Mouse (Mus musculus) embryo, embryonic 9.5 days (tissue): ENCODE data around the gene Cdh5.
"Not testable (repeated sequence)": the region's sequence is repeated elsewhere in the genome, so short reads cannot be mapped to it uniquely, and the experiment has no call there.

Experiments used
- DNase-seq: peaks from one replicate; pipeline ENCODE4 v3.0.0-alpha.2; 2017; ENCODE audit errors: extremely low spot score

Cdh5 gene

GRCm38 (mm10) chr8:104101415-104101814 lies at the start of gene Cdh5:
TSS of gene Cdh5 (plus strand) at chr8:104101625.
- no peak for DNase-seq

DNA sequence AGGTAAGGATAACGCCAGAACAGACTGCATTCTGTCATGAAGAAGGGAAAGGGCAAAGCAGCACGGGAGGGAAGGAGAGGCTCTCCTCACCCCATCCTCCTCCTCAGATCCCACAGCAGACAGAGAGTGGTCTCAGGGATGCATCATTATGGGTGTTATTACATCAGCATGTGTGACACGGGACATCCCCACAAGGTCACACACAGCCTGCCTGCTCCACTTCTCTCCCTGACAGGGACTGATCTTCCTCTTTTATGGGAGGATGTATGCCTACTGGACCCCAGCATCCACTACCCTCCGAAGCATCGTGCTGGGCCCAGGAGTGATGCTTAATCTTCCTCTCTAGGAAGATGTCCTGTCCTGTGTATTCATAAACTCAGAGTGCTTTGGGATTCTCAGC lies 41.5 kb upstream of the Cdh5 start:
- DNase-seq = no peak

GRCm38 (mm10) chr8:104060446-104060845 lies 41.0 kb upstream of the Cdh5 start:
- no peak for DNase-seq

- no peak for DNase-seq
Observed at GRCm38 (mm10) chr8:104061048-104061988, 40.1 kb upstream of the Cdh5 start.

DNA sequence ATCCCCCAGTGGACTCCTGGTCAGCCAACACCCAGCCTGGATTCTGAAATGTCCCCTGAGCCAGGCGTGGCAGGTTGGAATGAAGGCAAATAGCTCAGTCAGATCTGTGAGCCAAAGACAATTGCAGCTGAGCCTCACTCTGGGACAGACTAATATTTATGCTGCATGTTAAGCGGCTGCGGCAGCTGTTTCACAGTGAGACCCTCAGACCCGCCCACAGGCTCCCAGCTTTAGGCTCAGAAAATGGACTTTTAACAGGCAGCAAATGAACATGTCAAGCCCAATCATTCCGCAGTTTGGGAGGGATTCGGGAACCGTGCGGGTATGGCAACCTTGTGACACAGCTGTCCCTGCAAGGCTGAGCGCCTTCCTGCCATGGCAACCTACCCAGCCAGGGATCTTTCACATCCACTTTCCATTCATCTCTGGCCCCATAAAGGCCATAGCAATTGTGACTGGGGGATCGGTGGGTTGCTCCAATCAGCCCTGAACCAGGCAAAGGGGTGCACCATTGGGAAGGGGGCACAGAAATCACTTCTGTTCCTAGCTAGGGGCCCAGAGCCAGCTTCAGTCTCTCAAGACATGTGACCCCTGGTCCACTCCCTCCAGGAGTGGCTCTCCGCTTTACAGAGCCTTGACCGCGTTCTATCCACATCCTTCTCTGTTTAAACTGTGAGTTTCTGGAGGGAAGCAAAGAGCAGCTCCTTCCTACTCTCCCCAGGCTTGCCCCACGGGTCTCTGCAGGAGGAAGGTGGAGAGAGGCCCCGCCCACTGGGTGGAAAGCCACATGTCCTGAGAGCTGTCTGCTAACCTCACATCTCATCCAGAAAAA lies 39.2 kb upstream of the Cdh5 start:
- DNase-seq = no peak

- no peak for DNase-seq
Observed at GRCm38 (mm10) chr8:104065223-104065622, 36.2 kb upstream of the Cdh5 start.

DNA sequence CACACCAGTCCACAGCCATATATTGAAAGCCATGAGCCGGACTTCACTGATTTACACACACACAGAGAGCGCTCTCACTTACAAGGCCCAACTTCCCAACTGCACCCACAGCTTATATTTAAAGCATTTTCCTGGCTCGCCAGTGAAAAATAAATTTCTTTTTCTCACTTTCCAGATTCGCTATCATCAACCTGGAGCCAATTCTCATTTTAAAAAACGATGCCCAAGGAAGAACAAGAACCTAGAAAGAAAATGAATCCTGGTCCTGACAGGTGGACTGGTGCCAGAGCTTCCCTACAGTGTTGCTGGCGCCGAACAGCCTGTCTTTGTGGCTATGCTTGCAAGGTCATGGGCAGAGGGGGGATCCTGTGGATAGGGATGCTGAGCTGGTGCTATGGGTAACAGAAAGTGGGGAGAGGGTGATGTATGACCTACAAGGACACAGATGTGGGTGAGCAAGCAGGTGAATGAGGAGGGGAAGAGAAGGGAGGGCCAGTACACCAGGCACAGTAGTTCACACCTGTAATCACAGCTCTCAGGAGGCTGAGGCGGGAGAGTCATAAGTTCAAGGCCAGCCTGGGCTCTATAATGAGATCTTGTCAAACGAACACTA lies 35.4 kb upstream of the Cdh5 start:
- no peak for DNase-seq

DNA sequence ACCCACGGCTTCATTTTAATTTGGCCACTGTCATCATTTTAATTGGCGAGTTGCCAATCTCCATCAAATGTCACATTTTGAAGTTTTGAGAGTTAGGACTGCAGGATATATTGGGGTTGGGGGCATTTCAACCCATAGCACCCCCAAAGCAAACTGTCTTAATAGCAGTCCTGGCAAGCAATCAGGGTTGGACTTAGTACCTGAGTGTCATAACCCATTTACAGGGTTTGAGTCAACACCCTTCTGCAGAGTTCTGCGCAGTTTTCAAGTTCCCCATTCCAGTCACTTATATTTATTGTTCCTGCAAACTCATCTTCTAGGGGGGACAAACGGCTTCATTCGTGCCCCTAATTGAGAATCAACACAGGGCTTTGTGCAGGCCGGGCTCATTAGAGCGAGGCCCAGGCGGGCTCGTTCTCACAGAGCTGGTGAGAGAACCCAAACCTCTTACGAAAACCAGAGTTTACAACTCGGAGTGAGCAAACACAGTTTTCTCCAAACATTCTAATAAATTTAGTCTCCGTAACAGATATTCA lies 34.0 kb upstream of the Cdh5 start:
- no peak for DNase-seq

- DNase-seq = no peak
Observed at GRCm38 (mm10) chr8:104068421-104069035, 32.9 kb upstream of the Cdh5 start.

DNA sequence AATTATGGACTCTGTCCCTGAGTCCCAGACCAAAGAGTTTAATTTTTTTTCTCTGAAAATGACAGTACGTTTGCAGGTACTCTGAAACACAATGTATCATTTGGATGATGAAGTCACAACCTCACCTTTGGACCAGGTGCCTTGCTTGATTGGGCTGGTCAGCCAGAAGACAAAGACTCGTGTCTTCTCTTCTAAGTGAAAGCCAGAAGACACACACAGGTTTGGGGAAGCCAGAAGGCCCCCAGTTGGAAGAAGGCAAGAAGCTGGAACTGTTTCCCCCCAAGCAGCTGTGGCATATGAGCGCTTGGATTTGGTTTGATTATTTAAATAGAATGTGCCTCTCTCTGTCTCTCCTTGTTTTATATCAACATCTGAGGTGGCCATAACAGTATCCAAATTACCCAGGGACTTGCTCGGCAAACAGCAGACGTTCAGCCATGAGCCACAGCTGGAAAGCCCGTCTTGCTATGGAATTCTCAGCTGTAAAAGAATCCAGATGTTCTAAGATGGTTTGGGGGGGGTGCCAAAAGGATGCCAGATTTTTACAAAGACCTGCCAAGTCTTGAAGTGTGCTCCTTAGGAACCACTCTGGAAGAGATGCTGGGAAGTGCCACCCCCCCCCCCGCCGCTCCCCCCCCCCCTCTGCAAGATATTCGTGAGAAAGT lies 31.1 kb upstream of the Cdh5 start:
- not testable (repeated sequence) for DNase-seq

GRCm38 (mm10) chr8:104070949-104071348 lies 30.5 kb upstream of the Cdh5 start:
- no peak for DNase-seq

- no peak for DNase-seq
Observed at GRCm38 (mm10) chr8:104075079-104075478, 26.3 kb upstream of the Cdh5 start.

DNA sequence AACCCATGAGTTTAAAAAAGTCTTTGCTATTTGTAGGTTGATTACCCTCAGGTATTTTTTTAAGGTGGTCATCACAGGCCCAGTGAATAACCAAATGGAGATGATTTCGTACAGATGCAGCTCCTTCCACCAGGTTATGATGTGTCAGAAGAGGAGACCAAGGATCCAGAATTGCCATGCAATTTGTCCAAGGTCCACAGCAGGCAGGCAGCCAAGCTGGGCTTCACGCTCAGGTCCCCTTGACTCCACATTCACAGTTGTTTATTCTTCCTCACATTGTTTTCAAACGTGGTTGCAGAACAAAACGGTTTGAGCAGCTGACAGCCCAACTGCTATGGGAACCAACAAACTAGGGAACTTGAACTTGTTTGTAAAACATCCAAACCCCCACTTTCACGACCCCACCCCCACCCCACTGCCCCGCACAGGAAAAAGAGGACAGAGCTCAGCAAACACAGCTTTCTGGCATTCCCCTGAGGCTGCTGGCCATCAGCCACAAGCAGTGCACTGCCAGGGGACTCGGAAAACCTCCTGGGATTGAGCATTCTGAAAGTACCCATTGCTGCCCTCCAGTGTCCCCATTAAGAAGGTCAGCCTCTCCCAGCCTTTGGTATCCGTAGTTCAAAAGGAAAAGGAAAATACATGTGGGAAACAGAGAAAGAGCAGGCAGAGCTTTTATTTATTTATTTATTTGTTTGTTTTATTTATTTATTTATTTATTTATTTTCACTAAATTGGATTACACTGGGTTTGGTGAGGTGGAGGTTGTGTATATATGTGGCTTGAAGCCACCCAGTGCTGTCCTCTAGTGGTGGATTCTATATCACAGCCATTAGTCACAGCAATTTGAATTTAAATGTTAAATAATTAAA lies 24.6 kb upstream of the Cdh5 start:
- peak; percentile 51 for DNase-seq

DNA sequence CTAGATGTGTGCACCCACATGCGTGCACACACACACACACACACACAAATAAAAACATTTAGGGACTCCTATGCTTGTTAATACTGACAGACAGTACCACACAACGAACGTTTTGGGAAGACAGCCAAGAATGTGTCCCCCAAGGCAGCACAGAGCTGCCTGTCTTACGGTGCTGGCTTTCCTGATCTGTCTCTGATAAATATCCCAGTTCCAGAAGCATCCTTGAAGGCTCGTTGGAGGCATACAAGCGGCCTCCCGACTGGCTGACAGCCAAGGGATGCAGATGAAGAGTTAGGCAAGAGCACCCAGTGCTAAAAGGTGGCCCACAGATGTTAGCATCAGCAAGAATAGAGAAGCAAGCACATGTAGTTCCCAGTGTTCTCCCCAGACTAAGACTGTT lies 23.3 kb upstream of the Cdh5 start:
- DNase-seq = no peak

DNA sequence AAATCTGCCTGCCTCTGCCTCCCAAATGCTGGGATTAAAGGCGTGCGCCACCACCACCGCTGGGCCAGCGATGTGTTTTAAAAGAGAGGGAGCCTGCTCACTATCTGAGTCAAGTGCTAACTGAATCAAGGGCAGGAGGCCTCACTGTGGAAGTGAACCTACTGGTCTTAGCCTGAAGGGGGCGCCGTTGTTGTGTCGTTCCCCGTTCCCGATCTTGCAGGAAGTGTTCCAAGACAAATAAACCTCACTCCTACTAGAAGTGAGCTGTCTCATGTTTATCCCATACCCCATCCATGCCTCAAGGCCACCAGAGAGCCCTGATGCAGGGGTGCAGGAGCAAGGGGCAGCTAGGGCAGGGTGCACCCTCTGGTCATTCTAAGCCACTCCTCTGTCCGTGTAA lies 16.1 kb upstream of the Cdh5 start:
- no peak for DNase-seq

GRCm38 (mm10) chr8:104086615-104087014 lies 14.8 kb upstream of the Cdh5 start:
- DNase-seq = no peak

GRCm38 (mm10) chr8:104087091-104087490 lies 14.3 kb upstream of the Cdh5 start:
- DNase-seq = no peak

- DNase-seq = not testable (repeated sequence)
Observed at GRCm38 (mm10) chr8:104087878-104088277, 13.5 kb upstream of the Cdh5 start.

DNA sequence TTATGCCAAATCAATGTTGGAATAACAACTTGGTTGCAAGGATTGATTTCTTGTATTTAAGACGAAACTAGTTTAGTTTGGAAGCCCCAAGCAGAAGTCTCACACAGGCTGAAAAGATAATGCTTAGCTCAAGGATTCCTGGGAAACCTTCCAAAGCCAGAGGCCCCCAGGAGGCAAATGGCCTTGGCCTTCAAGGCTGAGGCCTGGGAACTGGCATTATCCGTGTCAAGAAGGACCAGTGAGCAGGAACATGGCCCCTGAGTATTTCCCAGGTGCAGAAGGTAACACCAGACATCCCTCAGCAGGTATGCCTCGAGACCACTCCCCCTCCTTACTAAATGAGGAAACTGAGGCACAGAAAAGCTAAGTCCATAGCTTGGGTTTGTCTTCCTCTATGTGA lies 12.5 kb upstream of the Cdh5 start:
- no peak for DNase-seq
